Mouse (Mus musculus): ENCODE measurements around the gene Sstr1. TPM values are rescaled to one million over a fixed set of nuclear protein-coding genes. Genes with fewer than 3 reads are reported as not detected.

The Sstr1 gene
- total RNA-seq (2021): under 1 TPM; 0.15 to 0.21 TPM
- long read RNA-seq, experiment 1: 0 reads
- long read RNA-seq, experiment 2: 0 reads

DNA sequence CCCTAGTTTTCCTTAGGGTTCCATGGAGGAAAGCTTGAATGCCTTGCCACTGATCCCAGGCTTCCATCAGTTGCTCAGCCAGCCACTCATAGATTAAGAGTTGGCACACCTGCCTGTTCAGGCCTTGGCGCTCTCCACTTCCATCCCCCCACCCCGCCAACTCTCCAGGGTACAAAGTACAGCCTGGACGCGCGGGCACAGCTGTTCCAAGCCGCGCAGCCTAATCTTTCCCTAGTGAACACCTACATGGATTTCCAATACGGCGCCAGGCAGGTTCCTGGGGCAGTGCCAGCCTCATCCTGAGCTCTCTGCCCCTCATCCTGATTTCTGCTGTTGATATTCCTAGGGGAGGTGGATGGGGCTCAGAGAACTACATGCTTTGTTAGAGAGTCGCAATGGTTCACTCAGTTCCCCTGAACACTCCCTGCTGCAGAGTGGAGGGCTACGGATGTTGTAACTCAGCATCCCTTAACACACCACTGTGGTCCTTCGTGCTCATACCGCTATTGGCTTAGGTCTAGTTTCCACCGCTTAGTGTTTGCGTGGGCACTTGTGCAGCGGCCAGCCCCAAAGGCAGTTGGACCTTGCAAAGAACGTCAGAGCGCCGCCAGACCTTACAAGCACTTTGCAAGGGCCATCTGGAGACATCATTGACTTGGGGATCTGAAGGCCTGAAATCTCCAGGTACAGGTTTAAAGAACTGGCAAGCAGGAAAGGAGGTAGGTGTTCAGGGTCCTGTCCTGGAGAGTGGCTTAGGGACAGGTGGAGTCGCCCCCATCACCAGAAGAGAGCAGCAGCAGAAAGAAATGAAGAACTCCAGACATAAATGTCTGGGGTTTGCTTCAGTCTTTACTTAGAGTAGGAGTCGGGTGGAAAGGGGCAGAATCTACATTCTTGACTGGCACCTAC, at the start of gene Sstr1:
Gene Sstr1 (plus strand): TSS at position 610 of the 909 bp plus-strand sequence.
- DNase-seq: no peak

DNA sequence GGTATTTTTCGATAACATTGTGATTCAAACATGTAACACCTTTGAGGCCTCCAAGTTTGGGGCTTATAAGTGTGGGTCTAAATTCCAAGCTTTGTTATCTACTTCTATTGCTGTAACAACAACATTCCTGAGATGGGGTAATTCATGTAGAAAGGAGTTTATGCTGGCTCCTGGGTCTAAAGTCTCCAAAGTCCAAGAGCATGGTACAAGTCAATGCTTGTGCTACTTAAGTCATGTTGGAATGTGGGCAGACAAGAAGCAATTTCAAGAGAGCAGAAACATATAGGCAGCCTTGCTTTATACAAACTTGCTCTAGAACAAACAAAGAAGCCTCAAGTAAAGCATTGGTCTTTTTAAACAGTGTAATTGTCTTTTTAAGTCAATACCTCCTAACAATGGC, 12.8 kb upstream of the Sstr1 start:
- DNase-seq: no peak

DNA sequence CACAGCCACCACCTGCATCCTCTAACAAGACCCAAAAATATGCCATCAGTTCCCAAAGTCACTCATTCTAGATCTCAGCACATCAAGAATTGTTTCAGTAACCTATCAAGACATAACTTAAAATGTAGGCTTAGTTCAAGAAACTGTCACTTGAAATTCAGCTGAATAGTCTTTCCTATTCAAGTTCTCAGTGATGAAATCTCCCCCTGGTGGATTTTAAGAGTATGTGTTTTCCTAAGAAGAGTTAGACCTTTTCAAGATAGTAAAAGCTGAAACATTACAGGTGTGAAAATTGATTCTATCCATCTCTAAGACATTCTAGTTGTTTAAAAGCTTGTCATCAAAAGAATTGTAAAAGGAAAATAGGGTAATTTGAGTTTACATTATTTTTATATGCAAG, 10.4 kb upstream of the Sstr1 start:
- DNase-seq: no peak

DNA sequence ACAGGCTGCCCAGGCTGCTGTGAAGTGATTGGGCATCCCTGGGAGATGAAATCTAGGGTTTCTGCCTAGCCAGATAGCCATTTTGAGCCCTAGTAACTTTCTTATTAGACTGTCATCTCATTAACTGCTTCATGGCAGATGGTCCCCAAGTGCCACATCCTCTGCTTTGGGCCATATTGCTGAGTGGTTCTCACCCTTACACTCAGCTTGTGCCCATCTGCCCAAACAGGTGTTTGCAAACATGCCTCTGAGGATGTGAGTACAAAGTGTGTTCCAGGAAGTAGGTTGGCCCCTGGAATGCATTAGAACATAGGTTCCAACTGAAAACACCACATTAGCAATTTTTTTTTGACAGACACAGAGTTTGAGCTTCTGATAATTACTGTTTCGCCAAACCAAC, 3.6 kb upstream of the Sstr1 start:
- DNase-seq: no peak

DNA sequence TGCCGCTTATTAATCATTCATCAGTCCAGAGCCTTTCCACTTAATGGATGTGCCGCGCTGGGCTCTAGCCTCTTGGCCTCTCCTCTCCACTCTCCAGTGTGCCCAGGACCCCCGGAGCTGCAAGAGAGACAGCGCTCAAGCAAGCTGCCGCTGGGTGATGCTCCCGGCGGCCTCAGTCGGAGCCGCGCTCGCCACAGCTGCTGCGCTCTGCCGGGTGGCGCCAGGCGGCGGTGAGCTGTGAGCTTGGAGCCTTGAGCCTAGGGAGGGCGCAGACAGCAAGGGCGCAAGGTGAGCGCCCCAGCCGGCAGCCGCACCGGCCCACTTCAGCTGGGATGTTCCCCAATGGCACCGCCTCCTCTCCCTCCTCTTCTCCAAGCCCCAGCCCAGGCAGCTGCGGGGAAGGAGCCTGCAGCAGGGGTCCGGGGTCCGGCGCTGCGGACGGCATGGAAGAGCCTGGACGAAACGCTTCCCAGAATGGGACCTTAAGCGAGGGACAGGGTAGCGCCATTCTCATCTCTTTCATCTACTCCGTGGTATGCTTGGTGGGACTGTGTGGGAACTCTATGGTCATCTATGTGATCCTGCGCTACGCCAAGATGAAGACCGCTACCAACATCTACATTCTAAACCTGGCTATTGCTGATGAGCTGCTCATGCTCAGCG, 820 bp downstream of the Sstr1 start:
- DNase-seq: peak; percentile 8

DNA sequence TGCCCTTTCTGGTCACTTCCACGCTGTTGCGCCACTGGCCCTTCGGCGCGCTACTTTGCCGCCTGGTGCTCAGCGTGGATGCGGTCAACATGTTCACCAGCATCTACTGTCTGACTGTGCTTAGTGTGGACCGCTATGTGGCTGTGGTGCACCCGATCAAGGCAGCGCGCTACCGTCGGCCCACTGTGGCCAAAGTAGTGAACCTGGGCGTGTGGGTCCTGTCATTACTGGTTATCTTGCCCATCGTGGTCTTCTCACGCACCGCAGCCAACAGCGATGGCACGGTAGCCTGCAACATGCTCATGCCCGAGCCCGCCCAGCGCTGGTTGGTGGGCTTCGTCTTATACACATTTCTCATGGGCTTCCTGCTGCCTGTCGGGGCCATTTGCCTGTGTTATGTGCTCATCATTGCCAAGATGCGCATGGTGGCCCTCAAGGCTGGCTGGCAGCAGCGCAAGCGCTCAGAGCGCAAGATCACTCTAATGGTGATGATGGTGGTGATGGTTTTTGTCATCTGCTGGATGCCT, 1.4 kb downstream of the Sstr1 start:
- no peak for DNase-seq

DNA sequence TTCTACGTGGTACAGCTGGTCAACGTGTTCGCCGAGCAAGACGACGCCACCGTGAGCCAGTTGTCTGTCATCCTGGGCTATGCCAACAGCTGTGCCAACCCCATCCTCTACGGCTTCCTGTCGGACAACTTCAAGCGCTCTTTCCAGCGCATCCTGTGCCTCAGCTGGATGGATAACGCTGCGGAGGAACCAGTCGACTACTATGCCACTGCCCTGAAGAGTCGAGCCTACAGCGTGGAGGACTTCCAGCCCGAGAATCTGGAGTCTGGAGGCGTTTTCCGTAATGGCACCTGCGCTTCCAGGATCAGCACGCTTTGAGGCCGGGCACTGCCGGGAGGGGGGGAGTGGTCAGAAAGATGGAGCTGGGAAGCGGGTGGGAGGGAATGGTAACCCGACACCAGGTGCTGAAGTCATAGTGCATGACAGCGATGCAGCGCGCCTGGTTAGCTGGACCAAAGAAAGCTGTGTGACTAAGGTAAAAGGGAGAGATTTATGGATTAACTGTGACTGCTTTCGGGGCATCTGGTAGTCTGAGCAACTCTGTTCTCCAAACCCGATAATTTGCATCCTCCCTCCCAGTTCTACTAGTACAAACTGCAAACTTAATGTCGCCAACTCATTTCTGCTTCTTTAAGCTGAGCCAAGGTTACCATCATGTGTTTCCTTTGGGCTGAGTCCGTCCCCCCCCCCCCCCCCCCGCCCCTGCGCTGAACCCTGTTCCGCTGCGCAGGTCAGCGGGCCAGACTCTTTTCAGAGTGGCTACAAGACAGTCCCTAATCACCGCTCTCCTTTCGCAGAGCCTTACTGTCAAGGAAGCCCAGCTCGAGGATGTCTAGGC, 2.1 kb downstream of the Sstr1 start:
- peak; percentile 10 for DNase-seq

DNA sequence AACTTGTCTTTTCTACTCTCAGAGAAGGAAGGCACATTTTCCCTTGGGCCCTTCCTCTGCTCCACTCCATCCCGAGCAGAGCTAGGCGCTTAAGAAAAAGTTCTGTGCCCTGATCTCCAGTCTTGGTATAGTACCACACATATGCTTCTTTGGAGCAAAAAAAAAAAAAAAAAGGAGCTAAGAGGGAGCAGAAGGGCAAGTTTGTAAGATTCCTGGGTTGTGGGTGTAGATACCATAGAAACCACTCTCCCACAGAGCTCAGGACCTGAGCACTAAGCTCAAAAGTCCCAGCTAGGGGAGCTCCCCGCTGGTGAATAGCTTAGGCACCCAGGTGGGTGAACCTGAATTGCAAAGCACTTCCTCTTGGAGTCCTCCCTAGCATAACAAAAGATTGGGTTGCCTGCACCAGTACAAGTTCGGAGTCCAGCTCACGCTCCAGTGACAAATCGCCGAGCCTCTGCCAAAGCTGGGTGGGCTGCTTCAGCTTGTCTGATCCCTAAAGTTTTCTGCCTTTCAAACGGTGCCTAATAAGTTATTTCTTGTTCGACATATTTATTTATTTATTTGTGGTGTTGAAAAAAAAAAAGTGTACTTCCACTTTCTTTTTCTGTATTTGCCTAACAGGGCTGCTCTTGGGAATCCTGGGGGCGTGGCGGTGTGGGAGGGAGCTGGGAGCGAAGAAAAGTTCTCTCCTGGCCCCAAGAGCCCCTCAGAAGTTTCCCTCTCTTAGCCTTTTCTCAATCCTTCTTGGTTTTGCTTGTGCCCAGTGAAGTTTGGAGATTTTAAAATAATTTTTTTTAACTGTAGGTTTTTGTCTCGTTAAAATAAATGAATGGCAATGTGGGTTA, 2.9 kb downstream of the Sstr1 start:
- peak; percentile 16 for DNase-seq

DNA sequence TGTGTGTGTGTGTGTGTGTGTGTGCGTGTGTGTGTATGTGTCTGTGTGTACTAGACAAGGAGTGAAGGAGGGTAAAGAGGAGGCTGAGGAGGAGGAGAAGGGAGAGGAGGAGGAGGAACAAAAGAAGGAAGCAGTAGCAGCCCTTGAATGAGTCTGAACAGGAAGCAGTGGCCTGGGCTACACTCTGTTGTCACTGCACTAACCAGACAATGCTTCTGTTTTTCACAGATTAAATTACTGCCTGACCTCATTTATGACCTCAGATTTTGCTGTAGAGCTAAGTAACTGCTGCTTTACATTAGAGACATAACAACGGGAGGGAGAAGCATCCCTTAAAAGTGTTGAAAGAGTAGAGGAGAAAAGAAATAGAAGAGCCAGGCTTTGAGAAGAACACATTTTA, 4.6 kb downstream of the Sstr1 start:
- no peak for DNase-seq

DNA sequence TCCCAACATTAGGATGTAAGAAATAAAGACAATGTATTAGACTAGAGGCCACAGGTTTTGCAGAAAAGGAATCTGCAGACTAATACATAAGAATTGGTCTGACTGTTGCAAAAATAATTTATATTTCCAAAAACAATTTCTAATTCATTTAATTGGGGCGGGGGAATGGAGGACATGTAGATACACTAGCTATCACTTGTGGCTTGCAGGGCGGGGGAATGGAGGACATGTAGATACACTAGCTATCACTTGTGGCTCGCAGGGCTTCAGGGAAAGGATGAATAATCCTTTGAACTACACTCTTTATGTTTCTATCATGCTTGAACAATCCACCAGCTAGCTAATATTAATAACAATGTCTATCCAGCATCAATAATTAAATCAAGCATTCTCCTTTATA, 7.5 kb downstream of the Sstr1 start:
- DNase-seq: no peak

DNA sequence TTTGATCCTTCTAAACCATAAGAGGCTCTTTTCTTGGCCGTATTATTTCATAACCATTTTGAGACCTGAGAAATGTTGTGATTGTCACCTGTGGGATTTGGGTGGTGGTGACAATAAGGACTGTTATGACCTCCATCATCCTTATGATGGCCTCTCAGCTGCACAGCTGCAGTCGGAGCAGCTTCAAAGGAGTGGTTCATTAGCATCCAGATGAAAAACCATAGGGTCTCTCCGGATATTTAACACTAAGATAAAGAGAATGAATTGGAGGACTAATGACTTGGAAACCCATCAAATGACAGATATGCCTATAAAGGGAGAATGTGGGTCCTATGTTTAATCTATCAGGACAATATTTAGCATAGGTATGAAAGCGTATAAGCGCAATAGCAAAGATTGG, 14.1 kb downstream of the Sstr1 start:
- no peak for DNase-seq

DNA sequence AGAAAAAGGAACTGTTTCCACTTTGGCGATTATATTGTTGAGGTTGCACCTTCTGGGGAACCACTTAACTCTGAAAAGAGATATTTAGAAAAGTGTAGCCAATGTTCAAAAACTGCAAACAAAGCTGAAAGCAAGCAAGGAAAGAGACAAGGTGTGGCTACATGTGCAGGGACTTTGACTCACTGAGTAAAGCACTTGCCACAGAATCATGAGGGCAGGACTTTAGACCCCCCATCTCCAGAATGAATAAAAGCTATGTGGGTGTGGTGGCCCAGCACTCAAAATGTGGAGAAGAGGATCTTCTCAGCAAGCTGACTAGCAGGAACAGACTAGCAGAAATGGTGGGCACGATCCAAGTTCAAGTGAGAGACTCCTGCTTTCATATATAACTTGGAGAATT, 20.9 kb downstream of the Sstr1 start:
- DNase-seq: no peak

DNA sequence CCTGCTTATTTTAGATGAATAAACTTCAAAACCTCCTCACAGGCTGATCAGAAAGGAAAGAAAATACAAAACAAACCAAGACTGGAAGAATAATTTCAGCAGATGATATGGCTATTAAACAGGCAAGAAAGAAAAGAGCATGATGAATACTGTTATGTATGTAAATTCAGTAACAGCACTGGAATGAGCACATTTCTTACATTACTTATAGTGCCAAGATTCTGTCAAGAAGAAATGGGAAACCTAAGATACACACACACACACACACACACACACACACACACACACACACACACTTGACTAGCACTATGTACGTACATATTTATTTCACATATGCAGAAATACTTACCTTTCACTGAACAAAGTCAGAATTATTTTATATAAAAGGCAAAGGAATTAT, 40.3 kb downstream of the Sstr1 start:
- DNase-seq: no peak

Other genes starting within 250 kb of the Sstr1 start
- gene Clec14a, start 57.5 kb downstream of the Sstr1 start, total RNA-seq (2021): 10 to 100 TPM; 18.9 to 21.3 TPM